In genomic region chr6:4973337-4973736, GRCm38 (mm10) we compare ENCODE assay signal across 12 mouse cellular contexts.
A peak's percentile ranks its signal among the peaks of the same experiment; 100 is the strongest.
DNase-seq lines count a peak whose midpoint lies in the region; ATAC-seq and TF ChIP-seq lines count a peak whose summit lies in the region.
"Had no signal": no experiment of that assay in that cellular context is flagged by ENCODE, and none has a peak within 500 bp of the region (broad histone marks: within the 10 kb centered on the region; RNA-seq: fewer than 3 reads in every experiment).

No protein-coding gene starts in this region.

- H3K9ac ChIP-seq in liver, adult 2 months (ENCODE audit: low read depth, low read length) = no peak overlapping the region
- no peak overlapping the region for H3K9ac ChIP-seq in liver, embryonic 12.5 days
- no peak overlapping the region for H3K9ac ChIP-seq in liver, embryonic 14.5 days (replicated peaks)
- no peak overlapping the region for H3K9ac ChIP-seq in hindbrain, embryonic 13.5 days
- H3K9ac ChIP-seq: embryonic facial prominence, embryonic 12.5 days; neural tube, embryonic 12.5 days had no signal

- peak; percentile 26 for DNase-seq in liver, adult 2 months (ENCODE audit: extremely low read depth, low read depth, low spot score)
- peak; percentile 35 for DNase-seq in c-Kit-positive CD71-negative TER-119-negative erythroid progenitor cells, embryonic 14.5 days (ENCODE audit: low read depth)
- peak; percentile 9 to 20 (median 12) for DNase-seq in liver, embryonic 14.5 days (ENCODE audit: low read depth in 3 of 3, low spot score in 3 of 3)
- DNase-seq in natural killer cell, adult 2 months (ENCODE audit: low spot score in 2 of 2) = peak; percentile 2 to 3
- DNase-seq in embryo, embryonic 10 days (ENCODE audit: low spot score) = no peak
- DNase-seq: cerebellum, adult 8-10 months had no signal

- H3K9me3 ChIP-seq in liver, embryonic 12.5 days (replicated peaks) = no peaks in the 10 kb centered on the region
- H3K9me3 ChIP-seq in liver, embryonic 14.5 days (ENCODE audit: control insufficient read depth, low read length) = no peaks in the 10 kb centered on the region
- no peaks in the 10 kb centered on the region for H3K9me3 ChIP-seq in hindbrain, embryonic 13.5 days
- H3K9me3 ChIP-seq: embryonic facial prominence, embryonic 12.5 days; G1E; hindbrain, embryonic 10.5 days; neural tube, embryonic 12.5 days had no signal

- no peaks in the 10 kb centered on the region for H3K4me1 ChIP-seq in liver, adult 2 months (ENCODE audit: control insufficient read depth, insufficient read depth, low read length)
- no peaks in the 10 kb centered on the region for H3K4me1 ChIP-seq in liver, embryonic 12.5 days
- peaks cover 0 to 3% of the 10 kb centered on the region in 2 experiments; a peak in 1 of 4 replicates for H3K4me1 ChIP-seq in liver, embryonic 14.5 days (replicated peaks; ENCODE audit: control insufficient read depth in 2 of 2, insufficient read depth in 2 of 2, low read length in 1 of 2)
- H3K4me1 ChIP-seq in hindbrain, embryonic 13.5 days (replicated peaks) = 0 out of 2 replicates have a peak, but pooled peaks cover 6% of the 10 kb centered on the region
- H3K4me1 ChIP-seq: hindbrain, embryonic 10.5 days had no signal

- no peak for TF ChIP-seq CTCF in liver, adult 2 months (IDR thresholded peaks at IDR 0.05; ENCODE audit: low read depth, low read length)
- no peak for TF ChIP-seq CTCF in liver, embryonic 14.5 days (IDR thresholded peaks at IDR 0.05; ENCODE audit: low read depth)

- ATAC-seq in liver, embryonic 12.5 days = no peak
- ATAC-seq in liver, embryonic 14.5 days (ENCODE audit: insufficient read depth) = no peak
- no peak for ATAC-seq in hindbrain, embryonic 13.5 days (ENCODE audit: low FRiP score)

- TF ChIP-seq EP300 in liver, embryonic 14.5 days (IDR thresholded peaks at IDR 0.05; ENCODE audit: low read depth) = no peak

- no peak overlapping the region for H3K4me2 ChIP-seq in liver, embryonic 12.5 days
- no peak overlapping the region for H3K4me2 ChIP-seq in liver, embryonic 14.5 days (ENCODE audit: low read depth)
- no peak overlapping the region for H3K4me2 ChIP-seq in hindbrain, embryonic 13.5 days
- H3K4me2 ChIP-seq: embryonic facial prominence, embryonic 12.5 days; neural tube, embryonic 12.5 days had no signal

- H3K4me3 ChIP-seq in liver, adult 2 months (ENCODE audit: insufficient read depth, low read depth, low read length) = no peak overlapping the region
- H3K4me3 ChIP-seq in liver, embryonic 12.5 days = no peak overlapping the region
- no peak overlapping the region for H3K4me3 ChIP-seq in liver, embryonic 14.5 days (ENCODE audit: insufficient read depth in 1 of 2, low read depth in 2 of 2, low read length in 2 of 2)
- H3K4me3 ChIP-seq in hindbrain, embryonic 13.5 days = no peak overlapping the region
- H3K4me3 ChIP-seq: embryonic facial prominence, embryonic 12.5 days; hindbrain, embryonic 10.5 days; neural tube, embryonic 12.5 days had no signal

- H3K79me2 ChIP-seq in liver, adult 2 months (ENCODE audit: control insufficient read depth, insufficient read depth, low read length) = no peaks in the 10 kb centered on the region

- H3K27me3 ChIP-seq in liver, adult 2 months (ENCODE audit: control insufficient read depth, insufficient read depth, low read length) = no peaks in the 10 kb centered on the region
- no peaks in the 10 kb centered on the region for H3K27me3 ChIP-seq in liver, embryonic 12.5 days (replicated peaks)
- H3K27me3 ChIP-seq in liver, embryonic 14.5 days (ENCODE audit: control insufficient read depth, insufficient read depth, low read length) = no peaks in the 10 kb centered on the region
- no peaks in the 10 kb centered on the region for H3K27me3 ChIP-seq in hindbrain, embryonic 13.5 days
- H3K27me3 ChIP-seq: embryonic facial prominence, embryonic 12.5 days; neural tube, embryonic 12.5 days had no signal

- no peak for TF ChIP-seq POLR2A in liver, adult 2 months (IDR thresholded peaks at IDR 0.05; ENCODE audit: extremely low read depth, insufficient read depth, low read length)

- WGBS in liver, adult 2 months = 79% methylated on average over 10 of the region's 10 CpGs
- 62% methylated on average over 10 of the region's 10 CpGs for WGBS in liver, embryonic 12.5 days (ENCODE audit: insufficient replicate concordance)
- 56% methylated on average over 10 of the region's 10 CpGs for WGBS in liver, embryonic 14.5 days (ENCODE audit: insufficient replicate concordance)
- 93% methylated on average over 10 of the region's 10 CpGs for WGBS in hindbrain, embryonic 13.5 days

- no peak overlapping the region for H3K27ac ChIP-seq in liver, adult 2 months (replicated peaks; ENCODE audit: insufficient read depth, low read depth, low read length)
- no peak overlapping the region for H3K27ac ChIP-seq in liver, embryonic 12.5 days
- no peak overlapping the region for H3K27ac ChIP-seq in liver, embryonic 14.5 days
- no peak overlapping the region for H3K27ac ChIP-seq in hindbrain, embryonic 13.5 days
- H3K27ac ChIP-seq: hindbrain, embryonic 10.5 days; neural tube, embryonic 12.5 days had no signal

- H3K36me3 ChIP-seq in liver, adult 2 months (ENCODE audit: control insufficient read depth, insufficient read depth, low read length) = no peaks in the 10 kb centered on the region
- H3K36me3 ChIP-seq in liver, embryonic 12.5 days = no peaks in the 10 kb centered on the region
- no peaks in the 10 kb centered on the region for H3K36me3 ChIP-seq in liver, embryonic 14.5 days (replicated peaks; ENCODE audit: control insufficient read depth, insufficient read depth, low read depth)
- H3K36me3 ChIP-seq in hindbrain, embryonic 13.5 days = no peaks in the 10 kb centered on the region
- H3K36me3 ChIP-seq: embryonic facial prominence, embryonic 12.5 days; G1E; hindbrain, embryonic 10.5 days; neural tube, embryonic 12.5 days had no signal
